Mouse (Mus musculus): Measurements from ENCODE around the gene 6430571L13Rik. TPM values are rescaled to one million over a fixed set of nuclear protein-coding genes. Genes with fewer than 3 reads are reported as not detected.
"Not testable (repeated sequence)": the region's sequence is repeated elsewhere in the genome, so short reads cannot be mapped to it uniquely, and the experiment has no call there.

The 6430571L13Rik gene
- total RNA-seq, 2 experiments from 2014 or later = 31.8 to 32.2 TPM

DNA sequence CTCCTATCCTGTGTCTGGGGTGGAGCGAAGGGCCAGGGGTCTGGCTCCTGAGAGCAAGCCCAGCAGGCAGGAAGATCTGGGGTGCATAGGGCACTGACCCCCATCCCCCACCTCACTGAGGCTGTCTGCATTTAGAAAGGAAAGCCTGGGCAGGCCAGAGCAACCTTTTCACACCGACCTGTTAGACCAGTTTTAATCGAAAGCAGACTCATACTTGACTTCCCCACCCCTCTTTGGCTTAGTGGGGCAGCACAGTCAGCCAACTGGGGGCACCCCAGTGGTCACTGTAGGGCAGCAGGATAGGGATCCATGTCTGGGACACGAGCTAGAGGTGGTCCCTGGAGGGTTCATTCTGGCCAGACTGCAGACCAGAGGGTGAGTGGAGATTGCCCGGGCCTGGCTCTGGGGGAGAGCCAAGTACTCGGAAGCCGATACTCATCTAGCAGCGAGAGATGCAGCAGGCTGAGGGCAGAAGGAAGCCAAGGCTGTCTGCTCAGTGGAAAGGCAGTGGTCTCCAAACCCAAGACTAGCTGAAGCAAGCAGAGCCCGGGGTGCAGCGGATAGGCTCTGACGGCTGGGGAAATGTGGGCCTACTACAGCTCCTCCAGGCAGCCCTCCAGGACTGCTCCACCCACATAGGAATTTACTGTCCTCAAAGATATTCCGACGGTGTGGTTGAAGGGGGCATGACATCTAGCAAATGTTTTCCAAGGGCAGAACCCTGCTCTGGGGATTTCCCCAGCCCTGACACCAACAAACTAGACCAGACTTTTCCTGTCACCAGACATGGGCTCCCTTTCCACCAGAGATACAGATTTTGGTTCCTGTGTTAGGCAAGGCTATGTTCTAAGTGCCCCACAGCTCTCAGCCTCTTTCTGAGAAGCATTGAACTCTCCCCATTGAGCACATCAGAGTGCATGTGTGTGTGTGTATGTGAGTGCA is 34.5 kb upstream of the 6430571L13Rik start:
- DNase-seq (ENCODE audit: low spot score) = peak; percentile 55

DNA sequence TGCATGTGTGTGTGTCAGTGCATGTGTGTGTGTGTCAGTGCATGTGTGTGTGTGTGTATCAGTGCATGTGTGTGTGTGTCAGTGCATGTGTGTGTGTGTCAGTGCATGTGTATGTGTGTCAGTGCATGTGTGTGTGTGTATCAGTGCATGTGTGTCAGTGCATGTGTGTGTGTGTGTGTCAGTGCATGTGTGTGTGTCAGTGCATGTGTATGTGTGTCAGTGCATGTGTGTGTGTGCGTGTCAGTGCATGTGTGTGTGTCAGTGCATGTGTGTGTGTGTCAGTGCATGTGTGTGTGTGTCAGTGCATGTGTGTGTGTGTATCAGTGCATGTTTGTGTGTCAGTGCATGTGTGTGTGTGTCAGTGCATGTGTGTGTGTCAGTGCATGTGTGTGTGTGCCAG is 33.7 kb upstream of the 6430571L13Rik start:
- DNase-seq (ENCODE audit: low spot score) = not testable (repeated sequence)

DNA sequence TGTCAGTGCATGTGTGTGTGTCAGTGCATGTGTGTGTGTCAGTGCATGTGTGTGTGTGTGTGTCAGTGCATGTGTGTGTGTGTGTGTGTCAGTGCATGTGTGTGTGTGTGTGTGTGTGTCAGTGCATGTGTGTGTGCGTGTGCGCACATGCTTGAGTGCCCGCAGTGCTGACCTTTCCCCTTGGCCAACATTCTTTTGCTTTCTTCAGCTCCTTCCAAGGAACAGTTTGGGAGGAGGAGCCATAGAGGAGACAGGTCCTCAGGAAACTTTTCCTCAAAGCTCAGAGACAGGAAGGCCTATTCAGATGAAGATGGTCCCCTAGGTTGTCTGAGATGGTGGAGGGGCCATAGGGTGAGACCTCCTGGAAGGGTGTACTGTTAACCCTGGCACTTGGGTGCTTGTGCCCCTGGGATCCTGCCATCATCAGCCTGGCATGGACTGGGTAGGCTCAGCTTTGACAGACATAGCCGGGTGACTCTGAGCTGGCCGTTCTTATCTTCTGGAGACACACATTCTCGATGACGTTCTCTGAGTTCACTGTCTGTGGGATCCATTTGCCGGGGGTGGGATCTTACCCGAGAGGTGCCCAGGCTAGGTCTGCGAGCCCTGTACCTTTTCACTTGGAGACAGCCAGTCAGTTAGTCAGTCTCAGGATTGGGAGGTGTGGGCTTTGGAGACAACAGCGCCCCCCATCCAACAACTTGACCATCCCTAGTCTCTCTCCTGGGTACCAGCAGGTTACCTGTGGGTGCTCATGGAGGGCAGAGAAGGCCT is 33.1 kb upstream of the 6430571L13Rik start:
- no peak for DNase-seq (ENCODE audit: low spot score)

DNA sequence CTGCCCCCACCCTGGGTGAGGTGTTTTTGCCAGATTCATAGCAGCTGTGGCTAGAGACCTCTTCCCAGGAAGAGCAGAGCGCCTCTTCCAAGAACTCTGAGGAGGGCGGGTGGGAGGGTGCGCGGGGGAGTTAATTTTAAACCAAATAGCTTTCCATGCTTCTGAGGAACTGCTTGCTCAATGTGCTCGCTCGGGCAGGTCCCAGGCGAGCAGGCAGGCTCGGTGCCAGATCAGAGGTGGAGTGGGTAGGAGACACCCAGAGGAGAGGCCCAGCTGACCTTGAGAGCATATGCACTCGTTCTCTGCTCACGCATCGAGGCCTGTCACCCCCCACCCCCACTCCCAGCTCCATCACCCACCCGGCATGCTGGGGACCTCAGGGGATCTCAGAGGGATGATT is 32.5 kb upstream of the 6430571L13Rik start:
- DNase-seq (ENCODE audit: low spot score) = peak; percentile 88

DNA sequence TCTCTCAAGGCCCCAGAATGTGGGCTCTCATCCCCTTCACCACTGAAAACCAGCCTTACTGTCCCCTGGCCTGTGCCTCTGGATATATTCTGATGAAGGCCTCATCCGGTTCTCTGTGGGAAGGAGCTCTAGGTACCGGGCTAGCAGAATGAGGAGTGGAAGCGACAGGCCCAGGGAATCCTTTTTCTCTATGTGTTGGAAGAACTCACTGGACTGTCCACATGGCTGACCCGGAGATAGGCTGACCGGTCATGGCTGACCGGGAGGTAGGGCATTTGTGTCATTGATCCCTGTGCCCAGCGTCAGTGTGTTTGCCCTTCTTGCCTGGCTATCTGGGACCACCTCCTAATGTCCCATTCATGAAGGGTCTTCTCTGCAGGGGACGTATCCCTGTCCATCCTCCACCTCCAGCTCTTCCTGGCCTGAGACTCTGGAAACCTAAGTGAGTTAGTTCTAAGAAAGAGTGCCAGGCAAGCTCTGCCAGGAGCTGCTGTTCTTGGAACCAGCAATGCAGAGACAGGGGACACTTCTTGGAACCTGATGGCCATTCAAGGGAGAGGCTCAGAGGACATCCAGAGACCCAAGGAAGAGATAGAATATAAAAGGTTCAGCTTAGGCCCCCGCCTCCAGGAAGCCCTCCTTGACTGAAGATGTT is 31.9 kb upstream of the 6430571L13Rik start:
- peak; percentile 62 for DNase-seq (ENCODE audit: low spot score)

DNA sequence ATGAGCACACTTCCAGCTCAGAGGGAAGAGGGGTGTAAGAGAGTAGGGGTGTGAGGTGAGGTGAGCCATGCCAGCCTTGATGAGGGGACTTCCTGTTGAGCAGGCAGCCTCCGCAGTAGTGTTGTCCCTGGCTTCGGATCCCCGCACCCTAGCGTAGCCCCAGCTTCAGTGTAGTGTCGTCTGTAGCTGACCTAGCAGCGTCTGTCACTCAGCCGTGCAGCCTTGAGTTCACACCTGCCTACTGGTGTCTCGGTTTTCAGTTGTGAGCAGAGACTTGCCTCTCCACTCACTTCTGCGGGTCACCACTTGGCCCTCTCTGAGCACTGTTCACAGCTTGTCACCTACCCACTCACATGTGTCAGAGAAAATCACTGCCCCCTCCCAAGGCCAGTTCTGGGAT is 31.2 kb upstream of the 6430571L13Rik start:
- DNase-seq (ENCODE audit: low spot score) = no peak

DNA sequence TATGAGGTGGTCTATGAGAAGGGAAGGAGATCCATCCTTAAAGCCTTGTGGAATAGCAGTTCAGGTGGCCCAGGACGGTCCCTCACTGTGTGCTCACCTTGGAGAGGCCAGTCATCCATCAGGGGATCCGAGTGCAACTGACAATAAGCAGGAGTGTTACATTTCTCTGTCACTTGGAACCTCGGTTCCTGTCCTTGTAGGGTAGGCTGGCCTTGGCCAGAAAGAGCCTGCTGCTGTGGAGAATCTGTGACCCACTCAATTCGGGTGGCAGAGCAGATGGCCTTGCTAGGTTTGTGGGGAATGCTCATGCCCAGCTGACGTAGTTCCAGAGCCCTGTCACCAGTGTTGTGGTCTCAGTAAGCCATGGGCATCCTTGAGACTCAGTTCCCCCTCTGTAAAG is 30.8 kb upstream of the 6430571L13Rik start:
- no peak for DNase-seq (ENCODE audit: low spot score)

DNA sequence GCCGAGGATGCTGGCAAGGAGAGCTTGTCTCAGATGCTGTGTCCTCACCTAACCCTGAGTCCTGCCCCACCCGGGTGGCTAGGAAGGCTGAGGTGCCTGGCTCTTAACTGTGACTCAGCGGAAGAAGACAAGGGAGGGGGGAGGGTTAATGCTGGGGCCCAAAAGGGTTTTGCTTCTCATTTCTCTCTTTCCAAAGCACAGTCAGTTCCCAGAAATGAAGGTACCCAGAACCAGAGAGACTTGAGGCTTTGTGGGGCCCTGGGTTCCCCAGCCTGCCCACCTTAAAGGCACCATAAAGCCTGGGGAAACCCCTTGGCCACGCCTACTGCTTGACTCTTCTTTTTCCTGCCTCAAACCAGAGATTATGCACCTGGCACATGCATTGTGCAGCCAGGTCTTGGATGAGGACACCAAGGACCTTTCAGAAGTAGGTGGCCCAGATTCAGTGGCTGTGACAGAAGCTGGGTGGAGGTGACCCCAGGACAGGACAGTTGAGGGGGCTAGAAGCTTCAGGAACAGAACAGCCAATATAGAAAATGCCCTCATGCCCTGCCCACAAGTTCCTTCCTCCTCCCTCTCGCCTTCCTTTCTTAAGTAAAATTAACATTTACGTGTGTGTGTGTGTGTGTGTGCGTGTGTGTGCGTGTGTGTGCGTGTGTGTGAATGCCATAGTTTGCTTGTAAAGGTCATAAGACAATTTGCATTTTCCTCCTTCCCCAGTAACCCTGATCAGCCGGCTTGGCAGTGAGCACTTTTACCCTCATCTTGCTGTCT is 27.4 kb upstream of the 6430571L13Rik start:
- no peak for DNase-seq (ENCODE audit: low spot score)

DNA sequence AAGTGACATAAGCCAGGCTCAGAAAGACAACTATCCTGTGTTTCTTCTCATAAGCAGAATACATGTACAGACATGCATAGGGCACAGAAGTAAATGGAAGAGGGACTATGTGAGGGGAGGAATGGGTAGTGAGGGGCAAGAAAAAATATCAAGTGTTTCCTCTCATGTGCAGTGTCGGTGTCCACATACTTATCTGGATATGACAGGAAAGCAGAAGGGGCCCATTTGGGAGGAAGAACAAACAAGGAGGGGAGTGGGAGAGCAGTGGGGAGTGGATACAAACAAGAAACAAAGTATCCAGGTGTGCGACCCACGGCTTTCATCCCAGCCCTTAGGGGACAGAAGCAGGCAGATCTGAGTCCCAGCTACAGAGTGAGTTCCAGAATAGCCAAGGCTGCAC is 26.5 kb upstream of the 6430571L13Rik start:
- no peak for DNase-seq (ENCODE audit: low spot score)

DNA sequence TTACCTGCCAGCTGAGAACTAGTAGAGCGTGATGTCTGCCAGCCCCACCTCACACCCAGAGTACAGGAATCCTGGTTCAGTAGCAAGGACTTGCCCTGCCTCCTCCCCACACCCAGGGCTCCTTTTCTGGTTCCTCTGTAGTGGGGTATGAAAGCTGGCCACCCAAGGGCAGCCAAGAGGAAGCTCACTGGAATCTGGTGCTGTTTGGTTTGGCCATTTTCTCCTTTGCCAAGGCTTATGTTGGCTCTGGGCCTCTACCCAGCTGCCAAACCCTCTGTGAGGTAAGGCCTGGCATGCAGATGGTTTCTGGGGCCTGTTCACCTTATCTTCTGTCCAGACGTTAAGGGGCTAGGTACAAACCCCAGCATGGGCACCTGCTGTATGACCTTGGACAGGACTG is 24.6 kb upstream of the 6430571L13Rik start:
- DNase-seq (ENCODE audit: low spot score) = no peak

DNA sequence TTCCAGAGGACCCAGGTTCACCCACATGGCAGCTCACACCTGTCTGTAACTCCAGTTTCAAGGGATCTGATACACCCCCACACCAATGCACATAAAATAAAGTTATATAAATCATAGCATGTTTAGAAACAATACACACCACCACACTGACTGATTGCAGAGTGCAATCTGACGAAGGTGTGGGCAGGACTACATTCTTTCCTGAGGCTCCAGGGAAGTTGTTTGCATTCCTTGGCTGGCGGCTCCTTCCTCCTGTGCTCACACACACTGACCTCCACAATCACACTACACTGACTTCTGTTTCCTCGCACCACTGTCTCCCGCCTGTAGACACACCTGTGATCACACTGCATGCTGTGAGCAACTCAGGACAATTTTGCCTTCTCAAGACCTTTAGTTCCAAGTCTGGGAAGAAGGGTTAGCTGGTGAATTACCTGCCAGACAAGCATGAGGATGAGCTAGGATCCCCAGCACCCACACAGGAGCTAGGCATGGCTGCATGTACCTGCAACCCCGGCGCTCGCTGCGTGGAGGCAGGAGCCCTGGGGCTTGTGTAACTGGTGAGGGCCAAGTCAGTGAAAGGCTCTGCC is 17.8 kb upstream of the 6430571L13Rik start:
- DNase-seq (ENCODE audit: low spot score) = no peak

DNA sequence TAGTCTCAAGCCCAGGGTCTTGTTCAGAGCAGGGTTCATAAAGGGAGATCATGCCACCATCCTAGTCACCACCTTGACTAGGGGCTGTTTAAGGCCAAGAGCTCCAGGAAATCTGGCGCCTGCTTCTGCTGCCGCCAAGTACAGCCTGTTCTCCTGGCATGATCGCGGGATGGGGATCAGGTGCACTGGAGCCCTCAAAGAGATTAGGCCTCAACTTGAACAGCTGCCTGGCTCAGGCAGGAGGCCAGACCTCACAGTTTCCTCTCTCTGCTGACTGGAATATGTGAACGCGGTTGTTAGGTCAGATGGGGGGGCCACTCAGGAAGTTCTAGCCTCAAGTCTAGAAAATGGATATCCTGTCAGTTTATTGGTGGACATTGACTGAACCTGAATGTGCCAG is 16.8 kb upstream of the 6430571L13Rik start:
- DNase-seq (ENCODE audit: low spot score) = peak; percentile 95

DNA sequence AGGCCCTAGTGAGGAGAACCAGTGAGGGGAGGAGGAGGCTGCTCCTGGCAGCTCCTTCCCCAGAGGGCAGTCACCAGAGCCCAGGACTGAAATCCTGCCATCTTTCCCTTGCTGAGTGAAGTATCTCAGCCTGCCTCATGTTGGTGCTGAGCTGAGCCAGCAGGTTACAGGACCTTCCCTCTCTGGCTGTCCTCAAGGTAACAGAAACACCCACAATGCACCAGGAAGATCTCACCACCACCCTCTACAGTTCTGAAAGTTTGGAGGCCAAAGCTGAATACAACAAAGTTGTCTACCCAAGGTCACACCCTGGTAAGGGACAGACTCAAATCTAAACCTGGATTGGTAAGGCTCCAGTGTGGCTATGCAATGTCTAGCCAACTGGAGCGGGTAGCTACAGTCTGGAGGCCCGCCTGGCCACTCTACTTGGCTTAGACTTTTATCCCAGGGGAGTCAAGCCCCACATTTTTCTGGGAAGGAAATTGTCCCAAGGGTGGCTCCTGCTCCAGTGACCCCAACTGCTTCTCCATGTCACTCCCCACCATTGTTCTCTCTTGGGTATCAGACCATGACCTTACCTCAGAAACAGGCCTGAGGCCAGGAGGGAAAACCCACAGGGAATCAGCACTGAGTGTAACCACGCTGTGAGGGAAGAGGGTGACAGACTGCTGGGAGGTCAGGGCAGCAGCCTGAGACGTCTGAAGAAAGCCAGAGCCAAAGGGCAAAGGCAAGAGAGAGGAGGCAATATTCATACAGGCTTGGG is 15.4 kb upstream of the 6430571L13Rik start:
- DNase-seq (ENCODE audit: low spot score) = peak; percentile 54

DNA sequence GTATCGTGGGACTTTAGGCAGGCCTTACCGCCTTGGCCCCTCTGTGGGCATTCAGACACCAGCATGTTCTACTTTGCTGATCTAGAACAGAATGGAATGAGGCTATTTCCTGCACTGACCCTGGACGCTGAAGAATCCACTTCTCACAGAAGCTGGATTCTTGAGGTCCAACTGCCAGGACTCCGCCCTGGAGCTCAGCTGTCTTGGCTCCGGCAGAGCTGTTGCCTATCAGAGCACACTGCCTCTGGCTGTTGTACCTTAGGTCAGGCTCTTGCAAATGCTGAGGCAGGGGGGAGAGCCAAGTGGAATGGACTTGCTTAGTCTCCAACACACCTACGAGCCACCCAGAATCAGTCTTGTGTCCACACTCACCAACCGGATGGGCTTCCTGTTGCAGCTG is 14.5 kb upstream of the 6430571L13Rik start:
- DNase-seq (ENCODE audit: low spot score) = peak; percentile 68

DNA sequence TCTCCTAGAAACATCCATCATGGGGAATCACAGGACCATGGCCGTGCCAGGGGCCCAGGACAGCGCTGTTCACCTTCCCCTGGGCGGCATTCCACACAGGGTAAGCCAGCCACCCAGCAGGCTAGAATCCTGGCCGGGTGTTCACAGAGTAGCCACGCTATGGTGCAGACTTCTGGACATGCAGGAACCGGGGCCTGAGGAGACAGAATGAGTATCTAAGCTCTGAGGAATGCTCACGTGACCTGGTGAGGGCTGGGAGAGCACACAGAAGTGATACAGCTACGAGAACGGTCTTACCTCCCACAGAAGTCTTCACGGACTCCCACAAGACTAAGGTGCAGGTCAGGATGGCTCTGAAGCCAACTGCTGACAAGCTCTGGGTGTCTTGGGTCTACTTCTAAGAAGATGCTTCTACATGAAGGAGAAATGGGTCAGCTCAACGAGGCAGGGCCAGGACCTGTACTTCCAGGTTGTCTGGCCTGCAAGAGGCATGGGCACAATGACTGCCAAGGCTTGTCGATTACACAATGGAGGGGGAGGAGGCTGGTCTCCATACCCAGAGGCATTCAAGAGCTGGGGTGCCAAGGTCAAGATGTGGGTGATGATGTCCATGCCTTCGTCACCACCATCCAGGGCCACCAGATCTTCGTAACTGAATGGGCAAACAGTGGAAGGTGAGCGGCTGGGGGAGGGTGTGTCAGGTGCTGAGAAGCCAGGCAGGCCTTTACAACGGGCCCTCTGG is 12.4 kb upstream of the 6430571L13Rik start:
- no peak for DNase-seq (ENCODE audit: low spot score)

DNA sequence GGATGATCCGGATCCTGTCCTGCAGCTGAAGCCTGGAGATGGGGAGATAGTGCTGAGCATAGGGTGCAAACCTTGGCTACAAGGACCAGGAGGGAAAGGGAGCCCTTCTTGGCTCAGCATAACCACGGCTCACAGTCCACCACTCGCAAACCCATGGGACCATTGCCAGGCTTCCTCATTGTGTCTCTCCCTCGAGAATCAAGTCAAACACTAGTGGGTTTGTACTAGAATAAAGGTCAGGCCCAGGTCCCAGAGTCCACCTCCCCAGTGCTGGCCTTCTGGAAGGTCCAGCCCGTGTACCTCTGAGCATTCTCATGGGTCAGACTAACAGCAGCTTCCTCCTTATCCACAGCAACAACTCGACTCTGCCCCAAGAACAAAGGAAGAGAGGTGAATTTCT is 9.6 kb upstream of the 6430571L13Rik start:
- no peak for DNase-seq (ENCODE audit: low spot score)

DNA sequence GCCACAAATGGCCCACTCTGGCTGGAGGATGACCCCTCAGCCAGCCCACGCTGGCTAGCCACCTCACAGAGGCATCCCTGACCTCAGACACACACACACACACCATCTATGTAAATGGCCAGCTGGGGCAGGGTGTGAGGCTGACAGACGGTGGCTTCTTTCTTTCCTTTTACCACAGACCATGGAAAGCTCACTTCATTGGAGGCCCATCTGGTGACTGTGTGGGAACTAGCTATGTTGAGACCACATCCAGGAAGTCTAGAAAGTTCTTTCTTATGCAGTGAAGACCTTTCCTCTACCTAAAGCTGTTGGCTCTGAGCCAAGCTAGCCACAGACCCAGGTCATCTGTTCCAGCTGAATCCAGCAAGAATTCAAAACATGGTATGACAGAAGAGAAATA is 6.7 kb upstream of the 6430571L13Rik start:
- no peak for DNase-seq (ENCODE audit: low spot score)

DNA sequence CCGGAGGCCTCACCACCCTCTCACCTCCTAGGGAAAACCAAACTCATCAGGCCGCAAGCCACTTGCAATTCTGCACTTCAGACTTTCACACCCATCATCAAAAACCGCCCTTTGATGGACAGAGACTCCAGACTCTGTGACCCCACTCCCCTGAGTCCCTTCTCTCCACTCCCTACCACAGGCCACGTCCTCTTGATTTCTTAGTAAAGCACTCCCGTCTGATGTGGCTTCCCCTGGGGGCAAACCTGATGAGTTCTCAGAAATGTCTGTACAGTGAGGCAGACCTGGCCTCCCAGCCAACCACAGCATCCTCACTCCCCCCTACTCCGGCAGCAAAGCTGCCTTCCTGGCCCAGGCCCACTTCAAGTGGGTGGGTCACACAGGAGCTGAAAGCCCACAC is 6.0 kb upstream of the 6430571L13Rik start:
- DNase-seq (ENCODE audit: low spot score) = no peak

DNA sequence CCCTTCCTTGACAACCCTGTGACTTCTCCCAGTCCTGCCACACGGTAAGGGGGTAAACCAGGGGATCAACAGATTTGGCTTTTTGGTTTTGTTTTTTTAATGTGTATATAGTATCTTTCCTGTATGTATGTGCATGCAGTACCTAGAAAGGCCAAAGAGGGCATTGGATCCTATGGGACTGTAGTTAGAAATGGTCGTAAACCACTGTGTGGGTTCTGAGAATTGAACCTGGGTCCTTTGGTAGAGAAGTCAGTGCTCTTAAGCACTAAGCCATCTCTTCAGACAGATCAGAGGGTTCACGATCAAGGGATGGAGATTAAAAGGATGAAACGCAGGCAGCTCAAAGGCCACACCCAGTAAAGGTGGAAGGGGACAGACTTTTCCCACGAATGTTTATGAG is 5.4 kb upstream of the 6430571L13Rik start:
- no peak for DNase-seq (ENCODE audit: low spot score)
